Mouse (Mus musculus) liver, adult 2 months (tissue): ENCODE results near the gene Kif18b.

ENCODE experiments used
- CTCF ChIP-seq: fragments of 200-500 bp; IDR thresholded peaks from 2 replicates; pipeline ENCODE4 v1.5.1; 2011; ENCODE audit warnings: low read depth, low read length, control low read depth
- POLR2A ChIP-seq: fragments of 200-500 bp; IDR thresholded peaks from 2 replicates; pipeline ENCODE4 v1.6.1; 2011; ENCODE audit warnings: low read length, control low read depth; ENCODE audit not compliant: insufficient read depth; ENCODE audit errors: extremely low read depth

DNA sequence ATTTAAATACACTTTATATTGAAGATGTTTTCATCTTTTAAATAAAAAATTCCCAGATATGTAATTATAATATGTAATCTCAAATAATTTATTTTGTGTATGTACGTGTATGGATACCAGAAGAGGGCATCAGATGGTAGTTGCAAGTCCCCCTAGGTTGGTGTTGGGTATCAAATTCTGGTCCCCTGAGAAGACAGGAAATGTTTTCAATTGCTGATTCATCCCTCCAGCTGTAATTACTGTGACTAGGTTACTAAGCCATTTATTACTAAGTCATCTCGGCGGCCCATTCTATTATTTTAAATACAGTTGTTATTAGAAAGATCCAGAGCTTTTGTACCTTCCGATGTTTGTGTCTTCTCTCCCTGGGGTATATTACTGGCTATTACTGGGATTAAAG, 6.8 kb downstream of the Kif18b start:
- no peak for TF ChIP-seq CTCF
- no peak for TF ChIP-seq POLR2A
